Mouse (Mus musculus) regulatory T cell (primary cell): ENCODE measurements around the gene Rfc4.
"Not testable (repeated sequence)": the region's sequence is repeated elsewhere in the genome, so short reads cannot be mapped to it uniquely, and the experiment has no call there.

Experiments used
- in situ Hi-C: fragments of 300-600 bp; cut with MboI, MseI; formaldehyde crosslinking; loops from one replicate; pipeline ENCODE4 v1.15.1; 2025; ENCODE audit warnings: high pct_unique_total_duplicates

The Rfc4 gene

DNA sequence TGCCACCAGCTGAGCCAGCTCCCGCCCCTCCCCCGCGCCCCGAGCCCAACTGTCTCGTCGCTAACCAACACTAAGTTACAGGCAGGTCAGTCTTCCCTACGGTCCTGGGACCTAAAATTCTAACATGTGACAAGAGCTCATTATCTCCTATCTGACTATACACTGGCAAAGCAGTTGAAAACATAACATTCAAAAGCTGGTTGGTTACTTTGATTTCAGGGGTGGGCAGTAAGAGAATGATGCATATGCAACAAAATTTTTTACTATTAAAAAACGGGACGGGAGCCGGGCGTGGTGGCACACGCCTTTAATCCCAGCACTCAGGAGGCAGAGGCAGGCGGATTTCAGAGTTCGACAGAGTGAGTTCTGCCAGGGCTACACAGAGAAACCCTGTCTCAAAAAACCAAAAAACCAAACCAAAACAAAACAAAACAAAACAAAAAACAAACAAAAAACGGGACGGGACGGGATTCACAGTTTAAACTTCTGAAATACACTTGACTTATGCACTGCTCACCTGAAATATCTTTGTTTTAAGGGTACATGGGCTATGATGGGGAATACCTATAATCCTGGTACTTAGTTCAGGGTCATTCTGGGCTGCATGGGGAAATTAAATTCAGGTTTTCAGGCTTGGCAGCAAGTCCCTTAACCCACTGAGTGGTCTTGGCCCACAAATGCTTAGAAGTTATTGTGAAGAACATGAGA, 24.3 kb downstream of the Rfc4 start:
- in situ Hi-C loops = no loop called here

- in situ Hi-C loops = no loop called here
These were observed 25.0 kb downstream of the Rfc4 start for GRCm38 (mm10) chr16:23102340-23103037.

DNA sequence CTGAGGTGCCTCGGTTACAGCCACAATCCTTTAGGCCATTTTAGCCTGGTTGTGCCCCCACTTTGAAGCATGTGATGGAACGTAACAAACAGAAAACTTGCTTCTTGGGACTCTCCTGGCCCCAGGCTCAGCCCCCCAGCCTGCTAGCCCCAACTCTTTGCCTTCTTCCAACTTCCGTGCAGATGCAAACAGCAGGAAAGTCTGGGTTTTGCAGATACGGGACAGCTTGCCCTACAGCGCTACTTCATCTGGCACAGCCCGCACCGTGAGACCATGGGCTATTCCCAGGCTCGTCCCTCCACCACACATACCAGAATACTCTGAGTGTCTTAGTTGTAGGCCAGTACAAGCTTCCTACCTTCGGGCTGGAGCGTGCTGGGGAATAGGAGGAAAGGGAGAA, 26.9 kb downstream of the Rfc4 start:
- in situ Hi-C loops = no loop called here

- in situ Hi-C loops = no loop called here
These were observed 27.4 kb downstream of the Rfc4 start for GRCm38 (mm10) chr16:23100099-23100575.

DNA sequence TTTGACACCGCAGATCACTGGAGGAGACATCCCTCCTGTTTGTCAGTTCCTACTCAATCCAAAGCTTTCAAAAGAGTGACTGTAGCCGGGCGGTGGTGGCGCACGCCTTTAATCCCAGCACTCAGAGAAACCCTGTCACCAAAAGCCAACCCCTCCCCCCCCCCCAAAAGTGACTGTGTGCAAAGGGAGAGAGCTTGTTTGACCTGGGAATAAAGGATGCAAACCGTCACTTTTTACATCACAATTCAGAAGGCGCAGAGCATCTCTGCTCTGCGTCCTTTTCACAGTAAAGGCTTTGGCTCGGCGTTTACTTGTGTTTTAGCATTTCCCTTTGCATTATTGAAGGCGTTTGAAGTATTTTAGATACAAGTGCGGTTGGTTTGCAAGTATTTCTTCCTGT, 27.9 kb downstream of the Rfc4 start:
- in situ Hi-C loops = no loop called here

GRCm38 (mm10) chr16:23098105-23098452, 29.5 kb downstream of the Rfc4 start:
- in situ Hi-C loops = not testable (repeated sequence)

- in situ Hi-C loops = not testable (repeated sequence)
These were observed 30.0 kb downstream of the Rfc4 start for GRCm38 (mm10) chr16:23097290-23098104.

GRCm38 (mm10) chr16:23096886-23097285, 30.7 kb downstream of the Rfc4 start:
- in situ Hi-C loops = not testable (repeated sequence)

GRCm38 (mm10) chr16:23095581-23095980, 32.0 kb downstream of the Rfc4 start:
- in situ Hi-C loops = not testable (repeated sequence)

GRCm38 (mm10) chr16:23094136-23094535, 33.4 kb downstream of the Rfc4 start:
- in situ Hi-C loops = loop anchor here (5.0 kb wide), 1 partner anchor 43 kb away; no protein-coding TSS in a partner anchor

- in situ Hi-C loops = loop anchor here (5.0 kb wide), 1 partner anchor 44 kb away; no protein-coding TSS in a partner anchor
These were observed 34.1 kb downstream of the Rfc4 start for GRCm38 (mm10) chr16:23093321-23093953.

DNA sequence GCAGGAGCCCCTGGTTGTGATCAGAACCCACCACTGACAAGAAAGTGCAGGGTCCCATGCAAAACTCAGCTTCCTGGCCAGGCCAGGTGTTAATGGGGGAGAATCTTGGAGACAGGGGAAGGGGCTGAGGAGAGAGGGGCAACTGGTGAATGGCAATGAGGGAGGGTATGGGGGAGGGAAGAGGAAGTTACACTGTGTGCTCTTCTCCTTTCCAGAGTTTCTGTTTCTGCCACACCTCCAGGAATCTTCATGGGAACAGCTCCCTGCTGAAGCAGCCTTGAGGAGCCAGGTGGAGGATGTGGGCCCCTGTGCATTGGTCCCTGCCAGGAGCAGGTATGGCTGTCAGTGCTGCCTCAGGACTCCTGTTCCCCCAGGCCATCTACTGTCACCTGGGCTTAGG, 36.2 kb downstream of the Rfc4 start:
- in situ Hi-C loops = loop anchor here (5.0 kb wide), 1 partner anchor 46 kb away; no protein-coding TSS in a partner anchor

GRCm38 (mm10) chr16:23088491-23088890, 39.0 kb downstream of the Rfc4 start:
- in situ Hi-C loops = not testable (repeated sequence)

DNA sequence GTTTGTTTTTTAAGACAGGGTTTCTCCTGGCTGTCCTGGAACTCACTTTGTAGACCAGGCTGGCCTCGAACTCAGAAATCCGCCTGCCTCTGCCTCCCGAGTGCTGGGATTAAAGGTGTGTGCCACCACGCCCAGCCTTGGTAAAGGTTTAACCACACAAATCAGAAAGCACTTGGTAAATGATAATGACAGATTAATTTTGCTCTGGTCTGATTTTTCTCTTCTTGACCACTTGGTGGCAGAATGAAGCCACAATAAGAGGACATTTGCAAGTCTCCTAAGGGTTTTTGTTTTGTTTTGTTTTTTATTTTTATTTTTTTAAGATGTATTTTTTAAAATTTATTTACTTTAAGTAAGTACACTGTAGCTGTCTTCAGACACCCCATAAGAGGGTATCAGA, 39.8 kb downstream of the Rfc4 start:
- in situ Hi-C loops = not testable (repeated sequence)

GRCm38 (mm10) chr16:23087159-23087558, 40.4 kb downstream of the Rfc4 start:
- in situ Hi-C loops = not testable (repeated sequence)

DNA sequence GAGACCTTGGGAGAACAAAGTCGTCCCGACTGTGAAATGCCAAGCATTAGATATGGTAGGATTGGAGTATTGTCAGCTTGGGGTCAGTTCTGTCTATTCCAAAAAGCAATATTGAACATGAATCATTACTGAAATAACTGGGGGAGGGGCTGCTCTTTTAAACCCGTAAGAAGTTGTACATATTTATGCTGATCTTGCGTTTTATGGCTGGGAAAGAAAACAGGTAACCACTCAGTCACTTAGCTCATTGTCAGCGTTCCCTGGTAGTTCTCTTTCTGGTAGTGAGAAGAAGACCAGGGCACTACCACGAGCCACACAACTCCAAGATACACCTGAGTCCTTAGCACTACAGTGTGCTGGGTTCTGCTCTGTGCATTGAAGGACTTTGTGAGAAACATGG, 50.0 kb downstream of the Rfc4 start:
- in situ Hi-C loops = not testable (repeated sequence)
